Mouse (Mus musculus) kidney, adult 11 months (tissue): ENCODE measurements around the gene Pdhb.
"Not testable (repeated sequence)": the region's sequence is repeated elsewhere in the genome, so short reads cannot be mapped to it uniquely, and the experiment has no call there.

ENCODE experiments used
- DNase-seq: peaks from one replicate; pipeline ENCODE4 v3.0.0; 2022

The Pdhb gene

DNA sequence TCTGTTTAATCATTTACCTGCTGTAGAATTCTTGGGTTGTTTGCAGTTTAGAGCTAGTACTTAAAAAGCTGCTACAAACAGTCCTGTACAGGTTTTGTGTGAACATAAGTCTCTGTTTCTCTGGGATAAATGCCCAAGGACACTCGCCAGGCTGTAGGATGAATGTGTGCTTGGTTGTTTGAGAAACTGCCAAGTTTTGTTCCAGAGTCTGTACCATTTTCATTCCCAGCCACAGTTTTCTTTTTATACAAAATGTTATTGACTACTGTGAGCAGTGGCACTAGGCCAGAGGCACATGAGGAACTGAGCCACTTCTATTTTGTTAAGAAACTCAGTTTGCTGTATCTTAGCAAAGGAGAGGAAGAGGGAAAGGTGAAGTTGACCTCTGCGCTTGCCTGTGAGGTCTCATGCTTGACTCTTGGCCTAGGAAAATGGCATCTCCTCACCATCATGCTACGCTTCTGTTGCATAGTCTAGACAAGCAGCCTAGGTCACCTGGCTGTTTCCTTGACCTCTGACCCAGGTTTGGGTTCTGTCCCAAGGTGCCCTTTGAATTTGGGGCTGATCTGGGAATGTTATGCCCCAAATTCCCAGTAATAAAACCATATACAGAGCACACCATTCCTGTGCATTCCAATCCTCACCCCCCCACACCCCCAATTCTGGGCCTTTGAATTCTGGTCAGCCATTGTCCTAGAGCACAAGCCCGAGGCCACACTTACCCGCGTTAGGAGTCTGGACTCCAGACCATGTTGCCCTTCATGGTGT lies 13.6 kb upstream of the Pdhb start:
- no peak for DNase-seq

DNA sequence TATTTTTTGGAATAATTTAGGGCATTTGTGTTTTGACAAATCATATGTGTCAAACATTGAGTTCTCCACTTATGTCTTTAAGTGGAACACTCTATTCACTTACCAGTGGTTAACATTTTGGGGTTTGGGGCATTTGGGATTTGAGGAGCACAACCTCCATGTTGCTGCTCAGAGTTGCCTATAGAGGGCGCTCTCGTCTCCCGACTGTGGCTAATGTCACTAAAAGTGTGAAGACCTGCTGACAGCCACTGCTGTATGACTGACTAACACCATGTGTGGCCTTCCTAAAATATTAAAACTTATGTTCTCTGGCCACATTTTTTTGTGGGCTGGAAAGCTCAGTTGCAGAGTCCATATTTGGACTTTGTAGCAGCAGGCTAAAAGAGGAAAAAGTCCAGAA lies 10.5 kb upstream of the Pdhb start:
- no peak for DNase-seq

DNA sequence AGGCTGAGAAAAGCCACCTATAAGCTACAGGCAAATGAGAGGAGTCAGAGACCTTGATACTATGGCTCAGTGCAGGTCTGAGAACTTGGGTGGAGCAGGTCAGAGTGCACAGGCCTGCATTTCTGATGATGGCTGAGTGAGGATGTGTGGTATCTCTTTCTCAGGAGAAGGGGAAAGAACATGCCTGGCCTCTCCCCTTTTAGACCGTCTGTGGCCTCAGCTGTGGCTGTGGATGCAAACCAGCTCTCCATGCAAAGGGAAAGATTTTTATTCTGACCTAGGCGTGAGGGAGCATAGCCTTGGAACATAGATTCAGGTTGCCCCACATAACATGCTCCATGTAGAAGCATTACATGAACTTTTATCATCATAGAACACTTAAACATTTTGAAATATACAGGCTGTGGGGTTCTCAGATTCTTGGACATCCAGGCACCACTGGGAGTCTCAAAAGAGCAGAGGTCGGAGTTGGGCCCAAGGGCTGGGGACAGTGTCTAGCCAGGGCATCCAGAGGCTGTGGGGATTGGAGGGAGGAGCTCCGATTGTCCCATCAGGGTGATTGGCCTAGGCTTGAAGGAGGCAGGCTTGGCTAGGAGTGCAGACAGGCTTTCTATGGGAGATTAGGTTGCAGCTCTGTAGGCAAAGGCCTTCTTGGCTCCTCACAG lies 7.7 kb upstream of the Pdhb start:
- no peak for DNase-seq

DNA sequence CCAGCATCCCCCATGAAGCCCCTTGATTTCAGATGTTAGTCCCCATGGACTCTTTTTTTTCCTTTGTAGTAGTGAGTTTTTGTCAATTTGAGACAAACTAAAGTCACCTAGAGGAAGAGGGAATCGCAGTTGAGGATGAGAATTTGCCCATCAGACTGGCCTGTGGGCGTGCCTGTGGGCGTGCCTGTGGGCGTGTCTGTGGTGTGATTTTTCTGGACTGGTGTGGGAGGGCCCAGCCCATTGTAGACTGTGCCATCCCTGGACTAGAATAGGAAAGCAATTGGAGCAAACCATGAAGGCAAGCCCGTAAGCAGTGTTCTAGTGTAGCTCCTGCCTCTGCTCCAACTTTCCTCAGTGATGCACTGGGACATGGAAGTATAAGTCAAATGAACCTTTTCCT lies 3.4 kb upstream of the Pdhb start:
- DNase-seq: no peak

DNA sequence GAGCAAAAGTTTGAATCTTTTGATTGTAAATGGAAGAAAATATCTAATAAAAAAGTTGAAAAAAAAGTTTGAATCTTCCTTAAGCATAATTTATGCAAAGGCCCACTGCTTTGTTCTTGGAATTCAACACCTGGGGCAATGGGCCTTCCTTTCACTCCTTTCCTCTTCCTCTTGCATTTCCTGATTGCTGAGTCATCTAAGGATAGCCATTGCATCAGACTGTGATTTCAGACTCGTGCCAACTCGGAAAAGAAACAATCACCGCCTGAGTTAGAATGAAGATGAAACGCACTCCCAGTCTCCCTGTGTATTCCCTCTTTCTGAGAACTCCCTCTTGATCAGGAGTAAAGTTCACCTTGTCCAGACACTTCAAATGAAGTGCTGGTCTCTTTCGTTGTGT lies 1.8 kb upstream of the Pdhb start:
- DNase-seq: no peak

DNA sequence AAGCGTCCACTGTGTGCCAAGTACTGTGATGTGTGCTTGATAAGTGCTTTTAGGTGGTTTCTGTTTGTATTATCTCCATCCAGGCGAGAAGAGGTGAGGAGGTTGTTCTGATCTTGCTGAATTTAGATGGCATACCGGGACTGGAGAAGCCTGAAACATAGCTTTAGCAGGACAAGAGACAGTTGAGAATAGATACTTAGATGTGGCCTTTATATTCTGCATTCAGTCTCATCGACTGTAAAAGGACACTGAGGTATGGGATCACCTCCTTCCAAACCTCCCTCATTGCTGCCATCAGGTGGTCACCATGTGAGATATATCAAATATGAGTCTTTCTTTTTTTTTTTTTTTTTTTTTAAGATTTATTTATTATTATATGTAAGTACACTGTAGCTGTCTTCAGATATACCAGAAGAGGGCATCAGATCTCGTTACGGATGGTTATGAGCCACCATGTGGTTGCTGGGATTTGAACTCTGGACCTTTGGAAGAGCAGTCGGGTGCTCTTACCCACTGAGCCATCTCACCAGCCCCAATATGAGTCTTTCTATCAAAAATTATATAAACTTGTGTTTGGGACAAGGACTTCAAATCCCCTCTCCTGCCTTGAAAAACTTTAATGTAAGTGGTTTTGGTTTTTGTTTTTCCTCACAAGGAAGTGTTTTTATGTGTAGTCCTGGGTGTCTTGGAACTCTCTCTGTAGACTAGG lies 871 bp upstream of the Pdhb start:
- not testable (repeated sequence) for DNase-seq

DNA sequence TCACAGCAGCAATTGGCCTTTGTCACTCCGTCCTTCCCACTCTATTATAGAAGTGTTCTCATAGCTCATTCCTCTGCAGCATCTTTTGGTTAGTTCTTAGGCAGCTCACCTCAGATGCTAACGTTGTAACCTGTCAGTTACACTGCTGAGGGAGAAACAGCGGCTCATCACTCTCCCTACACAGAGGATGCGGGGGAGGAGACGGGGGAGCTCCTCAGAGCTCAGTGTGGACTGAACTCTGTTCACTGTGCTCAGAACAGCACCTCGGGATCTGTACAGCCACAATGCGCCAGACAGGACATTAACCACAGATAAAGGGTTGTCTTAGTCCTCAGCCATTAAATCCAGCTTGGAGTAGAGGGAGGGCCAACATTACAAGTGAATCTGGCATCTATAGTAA lies 8.4 kb downstream of the Pdhb start:
- DNase-seq: no peak

DNA sequence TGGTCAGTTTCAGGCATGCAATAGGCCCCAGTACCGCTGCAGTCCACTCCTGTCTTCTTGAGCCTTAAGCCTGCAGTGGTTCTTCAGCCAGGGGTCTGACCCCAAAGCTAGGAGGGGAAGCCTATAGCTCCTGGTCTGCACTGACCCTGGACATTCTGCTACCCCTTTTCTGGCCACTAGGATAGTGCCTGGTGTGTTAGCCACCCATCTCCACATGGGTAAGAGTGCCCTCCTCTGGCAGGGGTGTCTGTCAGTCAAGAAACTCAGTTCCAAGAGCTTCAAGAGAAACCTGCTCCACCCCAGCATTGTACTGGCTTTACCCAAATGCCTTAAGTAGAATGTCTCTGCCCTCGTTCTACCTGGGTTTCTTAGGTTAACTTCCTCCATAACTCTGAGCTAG lies 11.0 kb downstream of the Pdhb start:
- no peak for DNase-seq

DNA sequence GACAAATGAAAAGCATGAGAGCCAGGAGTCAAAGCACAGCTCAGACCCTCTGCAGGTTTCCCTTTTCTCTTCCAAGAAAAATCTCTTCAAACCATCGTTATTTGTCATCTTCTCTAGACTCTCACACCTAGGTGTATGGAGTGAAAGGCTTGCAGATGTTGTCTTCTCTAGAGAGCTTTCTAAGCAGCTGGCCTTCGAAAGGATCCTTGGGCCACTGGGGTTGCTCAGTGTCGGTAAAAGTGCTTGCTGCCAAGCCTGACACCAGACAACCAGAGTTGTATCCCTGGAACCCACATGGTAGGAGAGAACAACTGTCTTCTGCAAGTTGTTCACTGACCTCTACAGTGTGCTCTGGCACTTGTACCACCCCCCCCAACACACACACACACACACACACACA lies 13.7 kb downstream of the Pdhb start:
- DNase-seq: no peak

DNA sequence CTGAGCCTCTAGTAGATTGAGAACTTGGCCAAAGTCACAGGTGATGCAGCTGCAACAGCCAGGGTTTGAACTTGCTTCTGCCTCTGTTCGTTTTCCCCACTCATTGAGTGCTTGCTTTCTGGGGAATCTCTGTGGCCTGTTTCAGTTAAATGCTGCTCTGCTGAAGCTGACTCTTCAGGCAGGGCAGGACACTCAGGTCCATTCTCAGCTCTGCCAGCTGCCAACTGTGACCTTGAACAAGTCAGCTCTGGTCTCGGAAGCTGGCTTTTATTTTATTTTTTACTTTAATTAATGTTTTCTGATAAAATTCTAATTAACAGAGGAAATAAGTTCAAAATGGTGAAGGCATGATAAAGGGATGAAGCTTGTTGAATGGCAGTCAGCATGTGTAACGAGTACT lies 14.1 kb downstream of the Pdhb start:
- no peak for DNase-seq

DNA sequence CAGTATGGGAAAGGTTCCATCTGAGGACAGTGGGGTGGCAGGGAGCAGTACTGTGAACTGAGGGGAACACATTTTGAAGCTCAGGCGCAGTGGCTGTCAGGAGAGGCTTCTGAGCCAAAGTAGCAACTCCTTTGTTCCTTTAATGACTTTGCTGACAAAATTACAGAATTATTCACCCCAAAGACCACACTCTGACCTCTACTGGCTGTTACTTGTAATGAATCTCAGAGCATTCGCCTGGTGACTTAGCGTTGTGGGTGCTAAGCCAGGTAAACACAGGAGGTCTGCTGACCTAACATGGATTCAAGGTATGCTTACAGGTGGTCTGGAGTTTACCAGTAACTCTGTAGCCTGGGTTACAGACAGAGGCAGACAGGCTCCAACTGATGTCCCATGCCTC lies 15.9 kb downstream of the Pdhb start:
- DNase-seq: no peak

DNA sequence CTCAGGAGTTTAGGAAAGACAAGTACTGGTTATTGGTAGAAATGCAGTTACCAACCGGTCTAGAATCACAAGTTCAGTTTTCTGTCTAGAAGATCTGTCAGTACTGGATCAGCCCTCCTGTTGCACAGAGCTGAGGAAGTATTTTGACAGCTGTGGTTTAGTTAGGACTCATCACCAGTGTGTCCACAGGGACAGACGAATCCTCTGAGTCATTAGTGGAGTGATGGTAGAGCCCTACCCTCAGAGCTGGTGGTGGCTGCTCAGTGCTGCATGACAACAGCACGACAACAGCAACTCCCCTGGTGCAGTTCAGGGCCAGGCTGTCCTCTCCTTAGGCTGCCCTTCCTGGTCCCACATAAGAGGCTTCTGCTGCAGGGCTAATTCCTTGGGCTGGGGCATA lies 18.8 kb downstream of the Pdhb start:
- no peak for DNase-seq

DNA sequence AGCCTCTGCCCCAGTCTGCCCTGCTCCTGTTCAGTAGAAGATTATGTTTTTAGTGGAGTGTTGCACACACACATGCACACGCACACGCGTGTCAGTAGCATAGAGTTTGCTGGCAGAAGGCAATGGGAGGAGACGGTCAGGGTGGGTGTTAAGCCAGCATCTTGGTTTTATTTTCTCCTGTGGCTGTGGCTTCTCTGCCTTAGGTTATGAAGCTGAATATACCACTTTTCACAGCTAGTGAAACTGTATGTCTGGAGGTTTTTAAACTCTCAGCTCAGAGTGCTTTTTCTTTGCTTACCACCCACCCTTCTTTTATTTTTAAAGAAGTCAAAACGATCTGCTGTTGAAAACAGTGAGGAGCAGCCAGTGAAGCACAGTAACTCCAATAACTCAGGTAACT lies 21.1 kb downstream of the Pdhb start:
- no peak for DNase-seq

DNA sequence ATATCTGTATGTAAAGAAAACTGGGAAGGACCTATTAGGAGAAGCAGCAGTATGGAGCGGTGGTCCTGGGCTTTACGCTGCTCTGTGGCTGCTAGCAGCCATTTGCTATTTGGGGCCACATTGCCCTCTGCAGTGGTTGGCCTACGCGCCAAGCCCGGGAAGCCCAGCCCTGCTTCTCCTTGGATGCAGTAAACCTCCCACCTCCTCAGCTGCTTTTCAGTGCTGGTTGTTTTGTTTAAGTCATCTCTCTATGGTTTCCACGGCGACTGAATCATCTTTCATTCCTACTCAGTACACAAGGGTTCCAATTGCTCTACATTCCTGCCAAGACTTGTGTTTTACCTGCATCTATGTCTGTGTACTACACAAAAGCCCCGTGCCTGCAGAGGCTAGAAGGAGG lies 24.0 kb downstream of the Pdhb start:
- no peak for DNase-seq

DNA sequence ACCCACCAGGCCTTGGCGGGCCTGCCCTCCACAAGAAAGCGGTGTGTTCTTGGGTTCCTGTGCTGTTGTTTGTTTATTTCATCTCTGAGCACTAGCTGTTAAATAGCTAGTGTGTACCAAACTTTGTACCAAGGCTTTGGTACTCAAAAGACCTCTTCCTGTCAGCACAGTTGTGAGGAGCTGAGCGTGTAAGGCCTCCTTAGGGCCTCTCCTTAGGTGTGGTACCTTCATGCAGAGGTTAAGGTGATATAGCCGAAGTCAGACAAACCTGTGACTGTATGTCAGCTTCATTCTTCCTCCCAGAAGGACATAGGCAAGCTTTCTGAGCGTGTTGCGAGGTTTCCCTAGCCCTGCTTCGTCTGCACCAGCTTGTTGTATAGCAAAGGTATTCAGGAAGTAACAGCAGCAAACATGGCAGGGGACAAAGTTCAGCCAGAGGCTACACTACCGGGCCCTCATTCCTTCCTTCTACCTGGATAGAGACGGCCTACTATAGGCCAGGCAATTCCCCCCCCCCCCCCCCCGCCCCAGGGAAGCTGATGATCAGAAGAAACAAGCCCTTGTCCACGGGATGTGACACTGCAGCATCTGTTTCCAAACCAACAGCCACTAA lies 26.1 kb downstream of the Pdhb start:
- no peak for DNase-seq

DNA sequence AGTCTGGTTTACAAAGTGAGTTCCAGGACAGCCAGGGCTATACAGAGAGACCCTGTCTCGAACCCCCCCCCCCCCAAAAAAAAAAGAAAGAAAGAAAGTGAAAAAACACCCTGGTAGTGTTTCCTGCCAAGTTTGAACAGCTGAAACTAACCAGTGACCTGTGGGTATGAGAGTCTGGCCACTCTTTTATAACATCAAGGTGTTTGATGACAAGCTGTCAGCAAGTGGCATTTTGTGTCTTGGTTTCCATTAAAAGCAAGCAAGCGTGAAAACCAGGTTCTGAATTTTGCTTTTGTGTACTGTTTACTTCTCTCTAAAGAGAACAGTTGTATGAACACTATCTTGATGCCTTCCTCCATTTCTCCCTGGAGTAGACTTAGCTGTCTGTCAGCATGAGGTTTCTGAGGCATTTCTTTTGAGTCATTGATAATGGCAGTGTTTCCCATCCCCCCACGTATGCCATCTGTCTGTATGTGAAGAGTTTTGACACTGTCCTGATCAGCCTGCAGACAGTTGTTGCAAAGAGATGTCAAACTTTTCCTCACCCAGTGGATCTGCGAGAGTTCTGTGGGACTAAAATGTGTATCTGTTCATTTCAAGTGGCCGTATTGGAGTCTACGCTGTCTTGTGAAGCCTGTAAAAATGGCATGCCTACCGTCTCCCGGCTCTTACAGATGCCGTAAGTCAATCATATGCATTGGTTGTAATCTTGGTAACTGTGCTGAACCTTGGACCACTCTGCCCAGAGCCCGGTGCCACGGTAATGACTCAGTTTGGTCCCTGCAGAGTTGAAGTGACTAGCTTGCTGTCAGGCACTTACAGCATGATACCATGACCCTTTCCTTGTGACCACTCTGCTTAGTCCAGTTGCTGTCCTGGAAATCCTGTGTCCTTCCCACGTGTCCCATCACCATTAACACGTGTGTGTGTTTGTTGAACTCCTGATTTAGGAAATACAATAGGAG lies 26.9 kb downstream of the Pdhb start:
- no peak for DNase-seq

DNA sequence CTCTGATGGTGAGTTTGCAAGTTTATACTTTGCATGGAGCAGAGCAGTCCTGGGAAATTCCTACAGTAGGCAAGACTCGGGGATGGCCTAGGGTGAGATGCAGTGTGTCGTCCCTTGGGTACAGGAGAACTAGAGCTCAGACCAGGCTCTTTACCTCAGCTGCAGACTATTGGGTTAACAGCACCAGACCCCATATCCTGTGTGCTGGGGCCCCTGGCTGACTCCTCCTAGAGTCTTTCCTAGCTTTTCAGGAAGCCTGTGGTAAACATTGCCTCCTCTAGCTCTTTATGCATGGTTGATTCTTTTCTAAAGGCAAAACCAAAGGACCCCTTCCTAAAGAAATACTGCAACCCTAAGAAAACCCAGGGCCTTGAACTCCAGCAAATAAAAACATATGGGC lies 31.7 kb downstream of the Pdhb start:
- DNase-seq: no peak

DNA sequence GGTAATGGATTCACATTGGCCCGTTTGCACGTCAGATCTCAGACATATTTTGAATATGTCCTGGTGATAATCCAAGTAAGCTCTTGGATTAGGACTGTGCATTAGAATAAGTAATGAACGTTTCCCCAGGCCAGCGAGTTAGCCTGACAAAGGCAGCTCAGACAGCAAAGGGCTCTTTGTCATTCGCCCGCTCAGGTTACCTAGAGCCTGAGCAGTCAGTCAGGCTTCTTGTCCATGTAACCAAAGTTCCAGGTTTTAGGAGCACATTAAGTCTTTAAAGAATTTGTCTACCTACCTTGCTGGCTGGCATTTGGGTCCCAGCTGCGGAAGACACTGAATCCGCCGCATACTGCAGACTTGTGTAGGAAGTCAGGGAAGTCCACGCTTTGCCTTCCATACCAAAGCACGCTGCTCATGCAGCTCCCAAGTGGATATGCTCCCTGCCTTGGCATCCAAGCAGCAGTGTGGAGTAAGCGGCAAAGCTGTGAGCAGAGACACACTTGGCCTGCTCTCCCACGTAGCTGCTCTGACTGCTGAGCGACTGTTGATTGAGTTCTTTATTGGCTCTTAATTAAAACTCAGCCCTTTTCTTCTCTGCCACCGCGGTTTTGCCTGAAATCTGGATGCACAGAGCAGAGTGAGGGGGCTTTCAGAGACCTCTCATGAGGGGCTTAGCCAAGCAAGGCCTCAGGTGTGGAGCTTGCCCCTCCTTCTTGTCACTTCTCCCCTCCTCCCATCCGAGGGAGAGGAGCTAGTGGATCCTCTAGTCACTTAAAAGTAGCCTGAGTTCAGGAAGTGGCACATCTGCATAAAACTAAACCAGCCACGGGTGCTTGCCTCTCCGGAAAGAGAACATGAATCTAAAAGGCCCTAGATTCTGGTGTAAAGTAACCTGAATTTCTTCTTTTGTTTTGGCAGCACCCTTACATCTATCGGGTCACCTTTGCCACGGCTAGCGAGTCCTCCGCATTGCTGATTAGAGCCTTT lies 32.8 kb downstream of the Pdhb start:
- no peak for DNase-seq

DNA sequence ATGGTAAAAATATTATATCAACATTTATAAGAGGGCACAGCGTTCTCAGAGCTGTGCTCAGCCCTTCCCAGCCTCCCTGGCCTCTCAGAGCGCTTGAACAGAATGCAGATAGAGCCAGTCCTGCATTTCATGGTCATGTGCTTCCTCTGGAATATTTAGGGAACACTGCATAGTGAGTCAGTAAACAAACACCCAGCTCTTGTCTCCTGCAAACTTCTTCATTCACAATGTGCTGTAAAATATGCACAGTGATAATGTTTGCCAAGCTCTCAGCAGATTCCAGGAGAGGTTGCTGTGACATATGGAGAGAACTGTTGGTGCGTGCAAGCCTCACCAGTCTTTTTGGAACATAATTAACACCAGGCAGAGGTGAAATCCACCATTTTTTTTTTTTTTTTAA lies 37.7 kb downstream of the Pdhb start:
- DNase-seq: no peak

DNA sequence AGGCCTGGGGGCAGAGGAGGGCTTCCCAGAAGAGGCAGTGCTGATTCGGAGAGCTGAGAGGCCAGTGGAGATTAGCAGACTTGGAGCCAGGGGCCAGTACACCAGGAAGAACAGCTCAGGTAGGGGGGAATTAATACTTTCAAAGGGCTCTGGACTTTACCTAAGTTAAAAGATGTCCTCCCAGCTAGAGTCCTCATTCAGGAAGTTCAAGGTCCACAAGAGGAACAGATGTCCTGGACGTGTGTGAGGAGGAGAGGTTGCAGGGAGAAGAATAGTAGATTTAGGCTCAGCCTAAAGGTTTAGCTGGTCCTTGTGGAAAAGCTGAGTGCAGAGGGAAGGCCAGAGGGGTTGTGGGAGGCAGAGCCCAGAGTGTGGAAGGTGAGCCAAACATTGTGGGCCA lies 38.6 kb downstream of the Pdhb start:
- DNase-seq: no peak

DNA sequence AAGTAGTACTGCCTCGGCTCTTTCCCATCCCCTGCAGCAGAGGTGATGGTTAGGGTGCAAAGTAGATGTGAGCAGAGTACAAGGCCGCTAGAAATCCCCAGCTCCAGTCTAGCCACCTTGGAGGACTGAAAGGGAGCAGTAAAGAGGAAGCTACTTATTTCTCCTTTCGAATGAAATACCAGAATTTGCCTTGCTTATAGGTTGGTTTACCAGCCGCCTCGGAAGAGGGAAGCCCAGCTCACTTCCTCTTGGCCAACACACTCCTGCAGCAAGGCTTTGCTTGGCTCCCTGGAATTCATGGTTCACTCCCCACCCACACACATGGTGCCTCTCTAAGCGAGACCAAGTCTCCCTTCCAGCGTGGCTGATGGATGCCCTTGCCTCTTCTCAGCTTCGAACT lies 40.0 kb downstream of the Pdhb start:
- no peak for DNase-seq
